ENCODE assay signal across 19 mouse cellular contexts in the genomic region with DNA sequence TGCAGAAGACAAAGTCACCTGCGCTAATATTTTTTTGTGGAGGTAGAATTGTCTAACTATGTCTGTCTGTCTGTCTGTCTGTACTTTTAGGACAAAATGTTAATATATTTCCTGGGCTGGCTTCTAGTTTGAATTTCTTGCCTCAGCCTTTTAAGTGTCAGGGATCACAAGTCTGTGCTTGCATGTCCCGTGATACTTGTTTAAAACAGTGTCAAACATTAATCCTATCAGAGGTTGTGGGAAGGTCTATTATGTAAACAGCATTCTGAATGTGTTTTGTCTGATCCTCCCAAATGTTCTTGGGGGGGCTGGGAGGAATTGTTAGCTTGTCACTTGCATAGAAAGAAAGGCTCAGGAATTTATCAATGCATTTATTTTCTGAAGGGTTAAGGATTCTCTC. TPM values are rescaled to one million over a fixed set of nuclear protein-coding genes. Genes with fewer than 3 reads are reported as not detected.
"Had no signal": no experiment of that assay in that cellular context is flagged by ENCODE, and none has a peak within 500 bp of the region (broad histone marks: within the 10 kb centered on the region; RNA-seq: fewer than 3 reads in every experiment).

No protein-coding gene starts in this region.

- H3K27me3 ChIP-seq: neural tube, embryonic 13.5 days; neural tube, embryonic 15.5 days had no signal

- H3K4me2 ChIP-seq: lung, embryonic 14.5 days; midbrain, embryonic 12.5 days; neural tube, embryonic 13.5 days; neural tube, embryonic 15.5 days had no signal

- H3K4me3 ChIP-seq: midbrain, embryonic 10.5 days; midbrain, embryonic 12.5 days; myocyte; neural tube, embryonic 13.5 days; neural tube, embryonic 15.5 days had no signal

- H3K9me3 ChIP-seq: midbrain, embryonic 10.5 days; midbrain, embryonic 12.5 days; neural tube, embryonic 13.5 days; neural tube, embryonic 15.5 days had no signal

- H3K4me1 ChIP-seq: midbrain, embryonic 10.5 days; midbrain, embryonic 12.5 days had no signal

- ATAC-seq: midbrain, embryonic 16.5 days had no signal

- H3K36me3 ChIP-seq: midbrain, embryonic 10.5 days; midbrain, embryonic 12.5 days; neural tube, embryonic 13.5 days; neural tube, embryonic 15.5 days had no signal

- DNase-seq: lung, embryonic 14.5 days; lung, postnatal 10 days; lung, postnatal 4 days; midbrain, embryonic 14.5 days; retina, postnatal 1 day; right cerebral cortex, adult 18-20 months; right cerebral cortex, postnatal 25 days; right cerebral cortex, postnatal 4 days; spleen, adult 18-20 months; thymus, adult 18-20 months; thymus, postnatal 14 days; thymus, postnatal 36 days had no signal

- H3K9ac ChIP-seq: lung, embryonic 14.5 days; midbrain, embryonic 12.5 days; neural tube, embryonic 13.5 days; neural tube, embryonic 15.5 days had no signal

- H3K27ac ChIP-seq: midbrain, embryonic 10.5 days; midbrain, embryonic 12.5 days; neural tube, embryonic 13.5 days; neural tube, embryonic 15.5 days had no signal

RNA-seq across cellular contexts. Expression of gene Igfbp7, which starts 24.6 kb away (rescaled TPM):
- total RNA-seq: megakaryocyte-erythroid progenitor cell, adult 5-6 weeks had no signal
